Mouse (Mus musculus) heart, postnatal 25 days (tissue): ENCODE results near the gene Tmem245. TPM values are rescaled to one million over a fixed set of nuclear protein-coding genes. Genes with fewer than 3 reads are reported as not detected.

ENCODE experiments used
- DNase-seq: peaks from one replicate; pipeline ENCODE4 v3.0.0; 2022; ENCODE audit warnings: low spot score
- intact Hi-C: fragments of 180-260 bp; cut with DNase I; formaldehyde crosslinking; loops from one replicate; pipeline ENCODE4 v1.15.1; 2025
- total RNA-seq, 2 experiments: library from RNA; stranded (reverse); gene quantifications; 2 replicates each; pipeline ENCODE4 v1.2.3; 2021

The Tmem245 gene
- total RNA-seq, 2 experiments from 2014 or later: 56.5 to 58.1 TPM

DNA sequence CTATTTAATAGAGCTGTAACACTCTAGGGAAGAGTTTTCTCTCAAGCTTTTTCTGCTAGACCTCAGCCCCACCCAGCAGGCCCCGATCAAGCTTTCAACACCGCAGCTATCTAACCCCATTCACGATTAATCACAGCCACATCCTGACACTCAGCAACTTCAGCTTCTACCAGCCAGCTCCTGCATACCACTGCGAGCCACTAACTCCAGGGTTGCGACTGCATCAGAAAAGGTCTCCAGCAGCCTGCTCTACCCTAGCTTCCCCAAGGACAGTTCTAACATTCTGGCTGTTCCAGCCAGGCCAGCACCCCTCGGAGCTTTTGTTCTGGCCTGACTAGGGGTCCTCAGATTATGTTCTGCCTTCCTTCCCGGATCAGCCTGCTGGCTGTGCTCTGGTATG is 15.1 kb downstream of the Tmem245 start:
- intact Hi-C loops: no loop called here
- DNase-seq: no peak

DNA sequence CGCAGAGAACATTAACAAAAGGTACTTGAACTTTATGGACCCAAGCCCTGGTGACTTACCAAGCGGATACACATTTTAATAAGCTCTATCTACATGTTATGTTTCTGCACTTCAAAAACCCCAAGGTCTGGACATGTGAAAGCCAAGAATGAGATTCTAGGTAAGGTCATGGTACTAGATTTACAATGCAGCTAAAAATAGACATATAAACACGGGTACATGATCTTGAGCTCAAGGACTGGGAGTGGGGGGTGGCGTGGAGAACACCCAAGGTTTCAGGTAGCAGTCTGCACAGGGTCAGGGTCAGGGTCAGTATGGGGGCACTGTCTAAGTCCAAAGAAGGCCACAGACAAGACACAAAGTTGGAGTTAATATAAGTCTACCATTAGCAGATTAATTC is 16.9 kb downstream of the Tmem245 start:
- intact Hi-C loops: no loop called here
- no peak for DNase-seq

DNA sequence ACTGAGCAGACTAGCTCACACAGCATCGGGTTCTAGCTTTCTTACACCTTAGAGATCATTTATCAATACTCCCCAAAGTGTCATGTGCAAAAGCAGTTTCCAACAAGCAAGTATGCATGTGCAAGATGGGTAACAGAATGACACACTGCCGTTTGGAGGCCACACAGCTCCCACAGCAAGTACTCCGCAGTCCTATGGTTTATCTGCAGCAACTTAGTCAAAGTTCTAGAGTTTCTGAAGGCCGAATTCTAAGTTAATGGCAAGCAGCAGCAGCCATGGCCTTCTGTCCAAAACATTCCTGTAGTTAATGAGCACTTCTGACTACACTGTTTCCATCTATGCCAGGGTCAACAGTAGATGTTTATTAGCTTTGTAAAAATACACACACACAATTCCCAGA is 20.3 kb downstream of the Tmem245 start:
- intact Hi-C loops: no loop called here

DNA sequence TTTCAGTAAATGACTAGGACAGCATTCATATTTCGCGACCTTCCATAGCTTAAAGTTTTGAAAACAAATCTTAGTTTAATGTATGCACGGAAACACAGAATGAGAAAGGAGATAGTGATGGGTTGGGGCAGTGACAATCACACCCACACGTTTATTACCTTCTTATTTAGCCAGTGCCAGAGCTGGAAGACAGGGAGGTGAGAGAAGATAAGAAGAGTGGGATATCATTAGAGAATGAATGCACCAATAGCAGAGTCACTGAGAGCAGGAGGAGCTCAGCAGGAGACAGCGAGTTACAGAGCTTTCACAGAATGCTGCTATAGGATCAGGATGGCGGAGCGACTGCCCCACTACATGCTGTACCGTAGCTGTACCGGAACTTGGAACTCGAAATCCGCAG is 25.0 kb downstream of the Tmem245 start:
- no peak for DNase-seq
- intact Hi-C loops: no loop called here

More for the DNA sequence above, 20.3 kb downstream of the Tmem245 start:
- no peak for DNase-seq

DNA sequence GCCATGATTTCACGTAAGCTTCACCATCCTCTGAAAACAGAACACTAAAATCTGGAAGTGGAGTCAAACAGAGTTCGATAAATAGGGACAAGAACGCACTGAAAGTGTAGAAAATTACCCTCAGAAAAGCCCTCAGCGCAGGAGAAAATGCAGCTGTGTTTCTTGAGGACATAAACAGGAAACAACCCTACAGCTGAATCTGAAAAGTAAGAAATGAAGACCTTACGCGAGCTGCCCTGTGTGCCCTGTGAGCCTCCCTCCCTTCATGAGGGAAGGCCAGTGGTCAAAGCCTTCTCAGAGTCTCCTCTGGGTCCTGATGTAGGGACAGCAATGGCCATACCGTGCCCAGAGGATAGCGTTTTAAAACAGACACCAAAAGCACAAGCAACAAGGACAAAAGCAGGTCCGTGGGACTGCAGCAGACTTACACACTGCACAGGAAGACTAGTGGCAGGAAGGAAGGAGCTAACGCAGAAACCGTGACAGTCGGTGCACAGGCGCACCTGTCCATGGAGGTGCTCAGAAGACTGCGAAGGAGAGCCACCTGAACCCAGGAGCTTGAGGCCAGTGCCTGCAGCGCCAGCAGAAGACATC is 31.4 kb downstream of the Tmem245 start:
- no peak for DNase-seq
- intact Hi-C loops: no loop called here

DNA sequence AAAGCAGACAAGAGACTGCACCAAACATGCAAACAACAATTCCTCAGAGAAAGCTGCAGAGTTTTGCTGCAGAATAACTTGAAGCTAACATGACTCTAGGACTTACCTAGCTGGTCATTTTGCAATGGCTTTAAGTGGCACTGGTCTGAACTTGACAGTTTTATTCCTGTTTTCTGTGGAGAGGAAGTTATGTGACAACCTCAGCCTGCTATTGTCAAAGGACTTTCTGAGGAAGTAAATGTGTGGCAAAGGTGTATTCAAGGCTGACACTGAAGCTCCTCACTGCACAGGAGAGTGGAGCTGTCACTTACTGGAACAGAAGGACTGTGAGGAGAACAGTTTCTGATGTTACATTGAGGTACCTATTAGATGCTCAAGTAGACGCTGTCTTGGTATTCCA is 32.5 kb downstream of the Tmem245 start:
- intact Hi-C loops: no loop called here
- no peak for DNase-seq

DNA sequence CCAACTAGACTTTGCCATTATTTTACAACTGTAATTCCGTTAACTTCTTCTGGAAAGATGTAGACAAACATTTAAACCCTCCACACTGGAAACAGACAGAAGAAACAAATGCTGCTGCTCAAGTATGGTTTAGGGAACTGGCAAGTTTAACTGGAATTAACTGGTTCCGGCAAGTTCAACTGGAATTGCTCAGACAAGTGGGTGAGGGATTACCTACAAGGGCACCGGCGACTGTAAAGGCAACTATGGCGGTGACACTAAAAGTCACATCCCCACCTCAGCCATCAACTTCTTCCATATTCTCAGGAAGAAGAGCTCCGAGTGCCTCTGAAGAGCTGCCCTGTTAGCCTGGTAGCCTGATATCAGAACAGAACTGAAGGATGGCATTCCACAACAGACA is 32.9 kb downstream of the Tmem245 start:
- DNase-seq: no peak
- intact Hi-C loops: no loop called here

DNA sequence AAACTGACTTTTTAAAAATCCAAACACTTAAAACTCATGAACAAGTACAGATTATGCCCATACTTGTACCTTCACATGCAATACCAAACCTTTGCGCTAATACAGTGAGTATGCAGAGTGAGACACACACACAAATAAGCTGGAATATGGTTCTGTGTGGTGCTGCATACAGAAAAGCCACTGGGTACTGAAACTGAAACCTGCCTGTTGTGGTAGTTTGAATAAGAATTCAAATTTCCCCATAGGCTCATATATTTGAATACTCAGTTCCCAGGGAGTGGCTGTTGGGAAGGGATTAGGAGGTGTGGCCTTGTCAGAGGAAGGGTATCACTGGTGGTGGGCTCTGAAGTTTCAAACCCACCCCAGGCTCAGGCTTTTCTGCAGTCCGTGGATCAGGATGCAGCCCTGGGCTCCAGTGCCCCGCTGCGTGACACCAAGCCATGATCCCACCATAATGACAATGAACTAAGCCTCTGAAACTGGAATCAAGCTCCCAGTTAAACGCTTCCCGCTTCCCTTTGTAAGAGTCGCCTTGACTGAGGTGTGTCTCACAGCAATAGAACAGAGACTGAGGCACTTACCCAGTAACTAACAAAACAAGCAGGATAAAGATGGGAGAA is 34.7 kb downstream of the Tmem245 start:
- intact Hi-C loops: no loop called here
- DNase-seq: no peak

DNA sequence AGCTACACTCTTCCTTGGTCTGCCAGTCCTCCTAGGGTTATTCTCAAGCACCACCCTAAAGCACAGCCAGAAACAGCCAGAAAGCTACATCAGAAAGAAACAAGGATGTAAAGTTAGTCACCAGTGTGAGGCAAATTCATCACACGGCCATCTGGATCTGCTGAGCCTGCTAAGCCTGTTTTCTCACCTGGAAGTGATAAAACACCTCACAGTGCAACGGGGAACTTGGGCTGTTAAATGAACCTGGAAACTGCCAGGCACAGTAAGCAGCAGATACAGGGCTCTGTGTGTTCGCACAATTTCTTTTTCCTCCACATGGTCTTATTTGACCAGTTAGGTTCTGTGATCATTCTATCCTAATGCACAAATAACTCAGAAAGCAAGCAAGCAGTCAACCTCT is 37.7 kb downstream of the Tmem245 start:
- intact Hi-C loops: no loop called here
- no peak for DNase-seq

DNA sequence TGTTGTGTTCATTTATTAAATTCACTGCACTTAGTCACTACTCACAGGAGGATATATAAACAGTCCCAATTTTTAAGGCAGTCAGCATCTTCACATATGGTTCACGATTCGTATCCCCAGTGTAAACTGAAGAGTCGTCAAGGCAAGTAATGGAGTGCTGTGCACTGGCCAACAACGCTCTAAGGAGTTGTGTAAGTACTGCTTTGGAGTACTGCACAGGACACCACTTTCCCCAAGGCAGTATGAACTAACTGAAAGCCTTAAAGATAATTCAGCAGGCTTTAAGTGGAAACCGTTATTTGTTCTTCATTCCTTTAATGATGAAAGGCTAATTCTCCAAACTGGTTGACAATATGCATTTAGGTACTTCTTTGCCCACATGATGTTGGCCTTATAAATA is 39.6 kb downstream of the Tmem245 start:
- DNase-seq: no peak
- intact Hi-C loops: no loop called here

DNA sequence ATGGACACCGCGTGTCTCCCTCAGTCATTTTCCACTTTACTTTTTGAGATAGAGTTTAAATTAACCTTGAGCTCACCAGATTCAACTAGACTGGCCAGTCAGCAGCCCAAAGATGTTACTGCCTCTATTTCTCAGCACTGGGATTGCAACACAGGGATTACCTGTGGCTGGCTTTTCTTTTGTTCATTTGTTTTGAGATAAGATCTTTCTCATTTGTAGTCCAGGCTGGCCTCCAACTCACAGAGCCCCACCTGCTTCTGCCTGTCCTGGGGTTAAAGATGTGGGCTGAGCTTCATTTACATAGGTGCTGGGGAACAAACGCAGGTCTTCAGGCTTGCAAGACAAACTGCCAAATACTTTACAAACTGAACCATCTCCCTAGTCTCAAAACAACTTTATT is 40.3 kb downstream of the Tmem245 start:
- intact Hi-C loops: no loop called here
- DNase-seq: no peak

DNA sequence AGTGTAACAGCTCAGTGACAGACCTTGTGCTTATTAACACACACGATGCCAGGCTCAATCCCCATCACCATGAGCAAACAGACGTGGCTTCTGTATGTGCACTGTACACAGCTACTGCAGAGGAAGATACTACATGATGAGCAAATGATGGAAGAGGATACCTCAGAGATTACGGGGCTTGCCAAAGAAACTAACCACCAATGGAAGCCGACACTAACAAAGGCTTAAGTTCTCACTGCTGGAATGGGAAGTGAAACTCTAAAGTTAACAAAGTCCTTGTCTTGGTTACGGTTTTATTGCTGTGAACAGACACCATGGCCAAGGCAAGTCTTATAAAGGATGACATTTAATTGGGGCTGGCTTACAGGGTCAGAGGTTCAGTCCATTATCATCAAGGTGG is 41.7 kb downstream of the Tmem245 start:
- intact Hi-C loops: no loop called here
- DNase-seq: no peak

DNA sequence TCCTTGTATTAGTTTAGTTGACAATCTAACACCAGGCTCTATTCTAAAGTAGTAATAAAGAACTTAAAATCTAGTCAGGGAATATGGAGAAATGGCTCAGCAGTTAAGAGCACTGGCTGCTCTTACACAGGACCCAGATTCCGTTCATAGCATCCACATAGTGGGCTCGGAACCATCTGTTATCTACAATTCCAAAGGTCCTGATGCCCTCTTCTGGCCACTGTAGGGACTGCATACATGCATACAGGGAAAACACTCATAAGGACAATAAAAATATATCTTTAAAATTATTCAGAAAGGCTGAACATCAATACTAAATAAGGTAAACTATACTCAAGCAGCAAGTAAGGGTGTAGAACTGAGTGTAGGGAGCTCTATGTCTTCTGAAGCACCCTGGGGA is 45.6 kb downstream of the Tmem245 start:
- no peak for DNase-seq
- intact Hi-C loops: no loop called here

DNA sequence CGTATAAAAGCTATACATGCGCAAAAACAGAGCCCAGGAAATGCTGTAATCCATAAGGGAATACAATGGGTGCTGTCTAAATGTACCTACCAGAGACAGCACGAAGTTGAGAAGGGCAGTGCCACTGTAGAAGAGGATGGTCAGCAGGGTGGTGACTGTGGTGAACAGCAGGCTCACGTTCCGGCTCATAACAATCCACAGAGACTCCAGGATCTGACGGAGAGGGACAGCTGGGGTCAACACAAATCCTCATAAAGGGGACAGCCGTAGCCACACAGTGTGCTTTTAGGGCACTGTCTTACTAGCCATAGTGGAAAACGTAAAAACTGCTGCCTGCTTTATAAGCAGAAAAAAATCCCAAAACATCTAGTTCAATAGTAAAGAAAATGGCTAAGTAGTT is 48.0 kb downstream of the Tmem245 start:
- intact Hi-C loops: no loop called here

DNA sequence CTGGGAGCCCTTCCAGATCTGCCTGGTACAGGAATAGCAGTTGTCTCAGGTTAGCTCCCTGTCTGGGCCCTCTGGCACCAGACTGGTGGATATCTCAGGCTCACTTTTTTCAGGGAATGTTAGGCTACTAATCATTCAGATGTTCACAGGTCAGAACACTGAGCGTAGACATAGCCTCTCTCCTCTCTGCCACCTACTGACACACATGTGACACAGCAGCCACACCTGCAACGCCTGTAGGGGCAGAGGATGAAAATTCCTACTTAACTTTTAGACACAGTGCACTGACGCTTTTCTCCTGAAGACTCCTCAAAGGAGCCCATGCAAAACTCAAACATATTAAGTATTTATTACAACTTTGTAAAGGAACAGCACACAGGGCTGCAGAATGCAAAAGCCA is 49.7 kb downstream of the Tmem245 start:
- DNase-seq: no peak
- intact Hi-C loops: no loop called here

More for the DNA sequence above, 48.0 kb downstream of the Tmem245 start:
- no peak for DNase-seq

DNA sequence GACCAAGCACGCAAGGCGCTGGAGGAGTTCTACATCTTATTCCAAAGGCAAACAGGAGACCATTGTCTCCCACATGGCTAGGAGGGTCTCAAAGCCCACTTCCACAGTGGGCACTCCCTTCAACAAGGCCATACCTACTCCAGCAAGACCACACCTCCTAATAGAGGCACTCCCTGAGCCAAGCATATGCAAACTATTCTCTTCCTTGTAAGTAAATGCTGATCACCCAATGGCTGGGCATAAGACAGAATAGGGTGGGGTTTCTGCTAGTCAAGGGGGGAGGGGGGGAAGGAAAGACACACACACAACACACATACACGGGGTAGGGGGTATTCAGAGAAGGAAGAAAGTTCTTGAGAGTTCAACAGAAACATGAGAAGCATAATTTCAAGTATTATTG is 53.0 kb downstream of the Tmem245 start:
- no peak for DNase-seq
- intact Hi-C loops: no loop called here

DNA sequence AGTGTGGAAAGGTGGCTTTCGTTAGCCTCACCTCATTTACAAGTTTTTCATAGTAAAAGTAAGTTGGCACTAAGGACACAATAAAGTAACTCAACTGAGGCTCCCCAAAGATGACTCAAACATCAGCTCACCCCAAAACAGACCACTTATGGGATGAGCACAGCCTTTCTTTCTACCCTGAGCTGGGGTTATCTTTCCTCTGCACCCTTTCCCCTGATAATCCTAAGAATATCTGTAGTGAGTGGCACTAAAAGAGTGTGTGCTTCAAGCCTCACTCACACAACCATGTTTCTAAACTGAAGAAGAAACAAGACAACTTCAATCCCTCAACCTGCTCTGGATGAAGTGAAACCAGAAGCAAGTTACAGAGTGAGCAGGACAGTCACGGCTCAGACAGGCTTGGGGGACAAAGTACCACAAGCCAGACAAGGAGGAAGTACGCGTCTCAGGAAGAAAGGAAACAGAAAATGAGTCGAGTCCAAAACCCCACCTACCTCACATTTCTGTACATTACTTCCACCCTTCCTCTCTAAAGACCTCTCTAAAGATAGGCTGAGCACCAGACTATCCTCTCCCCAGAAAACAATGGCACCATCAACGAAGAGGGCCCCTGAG is 54.6 kb downstream of the Tmem245 start:
- intact Hi-C loops: no loop called here
- no peak for DNase-seq

DNA sequence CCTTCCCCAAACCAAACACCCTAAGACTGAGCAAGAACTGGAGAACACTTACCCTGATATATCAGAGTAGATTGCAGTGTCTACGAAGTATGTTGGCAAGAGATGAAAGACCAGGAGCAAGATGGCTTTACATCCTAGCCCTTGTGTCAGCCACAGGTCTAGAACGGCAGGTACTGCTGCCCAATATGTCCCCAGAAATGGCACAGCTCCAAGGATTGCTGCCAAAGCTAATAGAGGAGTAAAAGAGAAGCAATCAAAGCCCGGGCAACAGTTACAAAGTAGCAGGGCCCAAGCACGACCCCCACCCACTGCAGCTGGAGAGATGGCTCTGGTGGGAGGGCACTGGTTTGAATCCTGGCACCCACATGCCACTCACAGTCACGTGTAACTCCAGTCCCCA is 58.8 kb downstream of the Tmem245 start:
- intact Hi-C loops: loop anchor here (2.0 kb wide), 1 partner anchor 46 kb away; no protein-coding TSS in a partner anchor
- no peak for DNase-seq

DNA sequence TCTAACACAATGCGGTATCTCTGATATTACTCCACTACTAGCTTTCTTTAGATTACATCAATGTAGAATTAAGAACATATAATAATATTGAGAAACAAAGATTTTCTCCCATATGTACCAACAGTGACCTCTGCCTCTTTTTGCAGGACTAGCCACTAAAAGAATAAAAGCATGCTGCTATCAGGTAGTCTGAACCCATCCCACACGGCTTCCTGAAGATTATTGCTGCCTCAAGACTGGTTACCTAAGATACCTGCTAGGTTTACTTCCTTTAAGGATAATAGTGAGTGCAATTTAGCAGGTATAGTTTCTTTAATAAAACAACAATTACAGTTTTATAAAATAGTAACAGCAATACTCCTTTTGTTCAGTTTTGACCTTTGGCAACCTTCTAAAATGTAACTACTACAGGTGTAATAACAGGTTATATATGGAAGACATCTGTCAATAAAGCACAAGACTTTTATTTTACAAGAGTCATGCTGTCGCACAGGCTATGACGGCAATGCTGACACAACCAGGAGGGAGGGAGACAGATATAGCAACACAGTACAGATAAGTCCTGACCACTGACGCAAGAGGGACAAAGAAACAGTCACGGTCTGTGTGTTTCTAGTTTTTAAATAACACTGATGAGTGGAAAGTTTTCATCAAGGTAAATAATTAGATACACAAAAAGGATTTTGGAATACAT is 60.8 kb downstream of the Tmem245 start:
- intact Hi-C loops: no loop called here
- DNase-seq: no peak

DNA sequence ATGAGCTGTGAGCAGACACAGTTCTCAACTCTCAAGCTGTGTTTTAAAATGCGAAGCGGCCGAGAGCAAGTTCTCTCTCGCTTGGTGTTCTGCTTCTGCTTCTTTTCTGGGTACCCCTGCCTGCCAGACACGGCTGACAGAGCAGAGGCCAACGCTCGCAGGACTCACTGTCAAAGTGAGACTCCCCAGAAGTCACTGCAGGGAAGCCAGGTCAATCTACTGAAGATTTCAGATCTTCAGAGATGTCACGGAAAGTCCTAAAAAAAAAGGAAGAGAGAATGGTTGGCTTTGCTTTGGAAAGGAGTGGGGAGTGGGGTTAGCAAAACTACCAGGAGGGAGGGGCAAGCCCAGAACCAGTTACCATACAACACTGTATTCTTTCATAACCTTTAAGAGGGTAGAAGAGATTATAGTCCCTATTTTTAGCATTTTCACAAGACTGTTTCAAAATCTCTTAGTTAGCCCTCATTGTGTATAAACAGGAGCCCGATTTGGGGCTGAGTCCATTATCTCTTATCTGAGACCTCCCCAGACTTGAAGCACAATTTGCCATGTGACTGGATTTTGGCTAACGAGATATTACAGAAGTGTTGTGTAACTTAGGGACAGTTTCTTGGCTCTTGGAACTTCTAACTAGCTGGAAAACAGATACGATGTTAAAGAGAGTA is 67.1 kb downstream of the Tmem245 start:
- intact Hi-C loops: no loop called here
- DNase-seq: no peak

DNA sequence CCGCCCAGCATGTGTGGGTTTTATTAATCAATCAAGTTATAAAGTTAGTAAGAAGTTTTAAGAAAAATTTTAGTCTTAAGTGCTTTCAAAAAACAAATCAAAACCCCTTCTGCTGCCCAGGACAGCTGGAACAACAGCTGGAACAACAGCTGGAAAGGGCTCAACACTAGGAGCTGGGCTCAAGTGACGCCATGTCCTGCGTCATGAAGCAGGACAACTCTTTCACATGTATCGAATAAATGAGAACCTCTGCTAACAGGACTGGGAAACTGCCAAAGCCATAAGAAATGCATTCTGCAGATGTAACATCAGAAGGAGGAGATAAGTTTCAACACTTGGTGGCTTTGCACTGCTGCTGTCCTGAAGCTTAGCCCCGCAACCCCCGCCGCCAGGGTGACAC is 68.3 kb downstream of the Tmem245 start:
- intact Hi-C loops: no loop called here
- no peak for DNase-seq
